Mouse (Mus musculus): ENCODE results near the gene Cabp2. TPM values are rescaled to one million over a fixed set of nuclear protein-coding genes. Genes with fewer than 3 reads are reported as not detected.
"Not testable (repeated sequence)": the region's sequence is repeated elsewhere in the genome, so short reads cannot be mapped to it uniquely, and the experiment has no call there.

Cabp2 gene
- polyA plus RNA-seq, 1 experiment from 2014 or later = not detected

- DNase-seq (ENCODE audit: low spot score) = no peak
- TF ChIP-seq CTCF (IDR thresholded peaks at IDR 0.05; ENCODE audit: low read depth) (peak; percentile 25; the same call in 1 of the 2 replicates), EP300 (optimal IDR thresholded peaks at IDR 0.05) (no peak)
- Histone ChIP-seq H3K4me1 (replicated peaks; ENCODE audit: control insufficient read depth, insufficient read depth) (peaks cover 10% of the 10 kb centered on the region), H3K27ac (replicated peaks) (no peak overlapping the region), H3K4me2 (replicated peaks; ENCODE audit: low read depth) (no peak overlapping the region), H3K9me3 (ENCODE audit: control insufficient read depth, low read length) (no peaks in the 10 kb centered on the region), H3K27me3 (ENCODE audit: control insufficient read depth, insufficient read depth, low read length) (no peaks in the 10 kb centered on the region), H3K36me3 (ENCODE audit: control insufficient read depth, insufficient read depth, low read length) (0 out of 2 replicates have a peak, but pooled peaks cover 4% of the 10 kb centered on the region), H3K4me3 (ENCODE audit: low read depth, low read length) (no peak overlapping the region), H3K9ac (ENCODE audit: low read length) (no peak overlapping the region)
- whole genome bisulfite sequencing = 70% methylated on average over 7 of the region's 7 CpGs
- ATAC-seq (ENCODE audit: low FRiP score, low TSS enrichment) = no peak
These were observed 41.3 kb downstream of the Cabp2 start for GRCm38 (mm10) chr19:4122411-4123370.

GRCm38 (mm10) chr19:4124432-4124831 lies 43.1 kb downstream of the Cabp2 start:
- no peaks in the 10 kb centered on the region for H3K9me3 ChIP-seq (ENCODE audit: control insufficient read depth, low read length)
- no peak for ATAC-seq (ENCODE audit: low FRiP score, low TSS enrichment)
- peaks cover 10% of the 10 kb centered on the region for H3K4me1 ChIP-seq (replicated peaks; ENCODE audit: control insufficient read depth, insufficient read depth)
- WGBS = 66% methylated on average over 4 of the region's 4 CpGs
- H3K27ac ChIP-seq (replicated peaks) = no peak overlapping the region
- H3K9ac ChIP-seq (ENCODE audit: low read length) = no peak overlapping the region
- no peak overlapping the region for H3K4me2 ChIP-seq (replicated peaks; ENCODE audit: low read depth)
- H3K27me3 ChIP-seq (ENCODE audit: control insufficient read depth, insufficient read depth, low read length) = no peaks in the 10 kb centered on the region
- no peak for TF ChIP-seq CTCF (IDR thresholded peaks at IDR 0.05; ENCODE audit: low read depth)
- no peak for TF ChIP-seq EP300 (optimal IDR thresholded peaks at IDR 0.05)
- H3K36me3 ChIP-seq (ENCODE audit: control insufficient read depth, insufficient read depth, low read length) = peaks cover 6% of the 10 kb centered on the region
- DNase-seq (ENCODE audit: low spot score) = no peak
- H3K4me3 ChIP-seq (ENCODE audit: low read depth, low read length) = no peak overlapping the region

GRCm38 (mm10) chr19:4125268-4125667 lies 43.9 kb downstream of the Cabp2 start:
- peak overlapping the region; percentile 84 for H3K4me3 ChIP-seq (ENCODE audit: low read depth, low read length)
- H3K27me3 ChIP-seq (ENCODE audit: control insufficient read depth, insufficient read depth, low read length); H3K9ac ChIP-seq (ENCODE audit: low read length); H3K9me3 ChIP-seq (ENCODE audit: control insufficient read depth, low read length); DNase-seq (ENCODE audit: low spot score): not testable (repeated sequence)
- peaks cover 10% of the 10 kb centered on the region for H3K4me1 ChIP-seq (replicated peaks; ENCODE audit: control insufficient read depth, insufficient read depth)
- WGBS = 23% methylated on average over 2 of the region's 4 CpGs
- peak; percentile 25 for ATAC-seq (ENCODE audit: low FRiP score, low TSS enrichment)
- H3K4me2 ChIP-seq (replicated peaks; ENCODE audit: low read depth) = peak overlapping the region; percentile 48
- H3K27ac ChIP-seq (replicated peaks) = 0 out of 2 replicates have a peak overlapping the region, but pooled peaks have one; percentile 18
- H3K36me3 ChIP-seq (ENCODE audit: control insufficient read depth, insufficient read depth, low read length) = peaks cover 11% of the 10 kb centered on the region

GRCm38 (mm10) chr19:4125741-4126696 lies 44.6 kb downstream of the Cabp2 start, which contains the start of gene Aip:
TSS of gene Aip (minus strand) at chr19:4125858.
- peaks cover 11% of the 10 kb centered on the region for H3K36me3 ChIP-seq (ENCODE audit: control insufficient read depth, insufficient read depth, low read length)

GRCm38 (mm10) chr19:4126759-4127495 lies 45.5 kb downstream of the Cabp2 start:
- 41% methylated on average over 7 of the region's 7 CpGs for WGBS
- H3K27me3 ChIP-seq (ENCODE audit: control insufficient read depth, insufficient read depth, low read length) = no peaks in the 10 kb centered on the region
- ATAC-seq (ENCODE audit: low FRiP score, low TSS enrichment) (no peak), DNase-seq (ENCODE audit: low spot score) (peak; percentile 62)
- no peaks in the 10 kb centered on the region for H3K9me3 ChIP-seq (ENCODE audit: control insufficient read depth, low read length)
- H3K9ac ChIP-seq (ENCODE audit: low read length) = peak overlapping the region; percentile 89
- peak overlapping the region; percentile 84 for H3K4me3 ChIP-seq (ENCODE audit: low read depth, low read length)
- H3K27ac ChIP-seq (replicated peaks) = peak overlapping the region; percentile 81
- H3K4me1 ChIP-seq (replicated peaks; ENCODE audit: control insufficient read depth, insufficient read depth) = 0 out of 2 replicates have a peak, but pooled peaks cover 3% of the 10 kb centered on the region
- peak overlapping the region; percentile 77 for H3K4me2 ChIP-seq (replicated peaks; ENCODE audit: low read depth)
- TF ChIP-seq CTCF (IDR thresholded peaks at IDR 0.05; ENCODE audit: low read depth) (no peak), EP300 (optimal IDR thresholded peaks at IDR 0.05) (no peak)
- peaks cover 13% of the 10 kb centered on the region for H3K36me3 ChIP-seq (ENCODE audit: control insufficient read depth, insufficient read depth, low read length)

More at GRCm38 (mm10) chr19:4125741-4126696, 44.6 kb downstream of the Cabp2 start, which contains the start of gene Aip:
- peak; percentile 79 for TF ChIP-seq CTCF (IDR thresholded peaks at IDR 0.05; ENCODE audit: low read depth)
- no peak for TF ChIP-seq EP300 (optimal IDR thresholded peaks at IDR 0.05)
- Histone ChIP-seq H3K27ac (replicated peaks) (peak within 1 kb of the TSS; percentile 81), H3K27me3 (ENCODE audit: control insufficient read depth, insufficient read depth, low read length) (no peaks in the 10 kb centered on the region), H3K9me3 (ENCODE audit: control insufficient read depth, low read length) (no peaks in the 10 kb centered on the region), H3K4me1 (replicated peaks; ENCODE audit: control insufficient read depth, insufficient read depth) (0 out of 2 replicates have a peak, but pooled peaks cover 3% of the 10 kb centered on the region), H3K4me2 (replicated peaks; ENCODE audit: low read depth) (peak within 1 kb of the TSS; percentile 77), H3K4me3 (ENCODE audit: low read depth, low read length) (peak within 1 kb of the TSS; percentile 84), H3K9ac (ENCODE audit: low read length) (peak within 1 kb of the TSS; percentile 89)
- peak; percentile 99 for DNase-seq (ENCODE audit: low spot score)
- ATAC-seq (ENCODE audit: low FRiP score, low TSS enrichment) = peak; percentile 96
- WGBS = 1% methylated on average over 57 of the region's 64 CpGs
